Mouse (Mus musculus) liver, embryonic 14.5 days (tissue): ENCODE data around the gene Ptgs2. TPM values are rescaled to one million over a fixed set of nuclear protein-coding genes. Genes with fewer than 3 reads are reported as not detected.

Experiments used
- ATAC-seq: fragments of 200-750 bp; cut with Nextera tagmentation; 2 replicates; pipeline ENCODE4 v1.8.0; 2017; ENCODE audit warnings: moderate number of reproducible peaks, mild to moderate bottlenecking, moderate library complexity; ENCODE audit not compliant: insufficient read depth
- DNase-seq, 3 experiments: peaks; one replicate each; pipeline ENCODE4 v3.0.0-alpha.2; 2012 to 2013; ENCODE audit warnings: low read depth in 3 of 3, low spot score in 3 of 3
- H3K27ac ChIP-seq: fragments of 300-500 bp; sonication (generic); 2 replicates; pipeline ENCODE4 v1.5.1; 2014; ENCODE audit warnings: moderate library complexity, mild to moderate bottlenecking, control low read depth, inconsistent platforms
- H3K27me3 ChIP-seq: fragments of 300-500 bp; sonication (generic); 2 replicates; pipeline ENCODE4 v1.6.1; 2014; ENCODE audit warnings: mild to moderate bottlenecking, low read length, moderate library complexity; ENCODE audit not compliant: control insufficient read depth, insufficient read depth
- H3K36me3 ChIP-seq: fragments of 300-500 bp; sonication (generic); replicated peaks from 2 replicates; pipeline ENCODE4 v1.6.1; 2014; ENCODE audit warnings: low read depth; ENCODE audit not compliant: control insufficient read depth, insufficient read depth
- H3K4me1 ChIP-seq, 2 experiments: fragments of 200-500 bp in 1 of 2; fragments of 300-500 bp in 1 of 2; sonication (generic) in 1 of 2; replicated peaks; 2 replicates each; pipeline ENCODE4 v1.6.1; 2012 to 2014; ENCODE audit warnings: antibody characterized with exemption in 1 of 2, inconsistent platforms in 1 of 2, low read length in 1 of 2; ENCODE audit not compliant: control insufficient read depth in 2 of 2, insufficient read depth in 2 of 2
- H3K4me2 ChIP-seq: fragments of 300-500 bp; sonication (generic); 2 replicates; pipeline ENCODE4 v1.6.1; 2014; ENCODE audit warnings: low read depth, mild to moderate bottlenecking, control low read depth, moderate library complexity
- H3K4me3 ChIP-seq, 2 experiments: fragments of 200-500 bp in 1 of 2; fragments of 300-500 bp in 1 of 2; sonication (generic) in 1 of 2; 2 replicates each; pipeline ENCODE4 v1.5.1; 2012 to 2014; ENCODE audit warnings: low read depth in 2 of 2, low read length in 2 of 2, mild to moderate bottlenecking in 2 of 2, control low read depth in 1 of 2, inconsistent platforms in 1 of 2, moderate library complexity in 1 of 2; ENCODE audit not compliant: insufficient read depth in 1 of 2
- H3K9ac ChIP-seq: fragments of 300-500 bp; sonication (generic); replicated peaks from 2 replicates; pipeline ENCODE4 v1.6.1; 2014; ENCODE audit warnings: mild to moderate bottlenecking, control low read depth, moderate library complexity
- H3K9me3 ChIP-seq: fragments of 300-500 bp; sonication (generic); 2 replicates; pipeline ENCODE4 v1.6.1; 2016; ENCODE audit warnings: low read length, mixed read lengths; ENCODE audit not compliant: control insufficient read depth
- CTCF ChIP-seq: IDR thresholded peaks from 2 replicates; pipeline ENCODE4 v1.5.1; 2016; ENCODE audit warnings: antibody characterized with exemption, low read depth, control low read depth
- EP300 ChIP-seq: IDR thresholded peaks from 2 replicates; pipeline ENCODE4 v1.6.1; 2016; ENCODE audit warnings: antibody characterized with exemption, low read depth
- WGBS: fragments of 180-500 bp; shearing (Covaris S2); extraction: QIAGEN DNeasy Blood & Tissue Kit; methylation state at CpG from one replicate; pipeline ENCODE4 v1.1.7; 2014; ENCODE audit not compliant: insufficient replicate concordance; 5-methylcytosine and 5-hydroxymethylcytosine counted together
- polyA plus RNA-seq, 2 experiments: library from polyadenylated mRNA; depleted of rRNA in 1 of 2; stranded (reverse) in 1 of 2; unstranded in 1 of 2; fragments of >200 nt; fragmentation: Nextera tagmentation in 1 of 2; extraction: Ambion mirVana in 1 of 2; gene quantifications; 2 replicates each; pipeline versions ENCODE4 v1.2.1 to v1.2.3; 2012 to 2014

The Ptgs2 gene
- polyA plus RNA-seq, 2 experiments = 0.02 to 0.04 TPM

- Histone ChIP-seq H3K36me3 (no peaks in the 10 kb centered on the region), H3K27me3 (no peaks in the 10 kb centered on the region), H3K4me2 (no peak overlapping the region), H3K4me3 (no peak overlapping the region), H3K4me1 (no peaks in the 10 kb centered on the region), H3K9ac (no peak overlapping the region), H3K9me3 (no peaks in the 10 kb centered on the region), H3K27ac (no peak overlapping the region)
- TF ChIP-seq CTCF (no peak), EP300 (no peak)
- WGBS = 66% methylated on average over 6 of the region's 6 CpGs
- DNase-seq (no peak), ATAC-seq (no peak)
These were observed 4.4 kb downstream of the Ptgs2 start for GRCm38 (mm10) chr1:150104228-150104720.

- no peaks in the 10 kb centered on the region for H3K4me1 ChIP-seq
- no peaks in the 10 kb centered on the region for H3K9me3 ChIP-seq
- TF ChIP-seq EP300 (no peak), CTCF (no peak)
- H3K4me3 ChIP-seq = no peak overlapping the region
- H3K27me3 ChIP-seq = no peaks in the 10 kb centered on the region
- H3K9ac ChIP-seq = no peak overlapping the region
- 73% methylated on average over 7 of the region's 7 CpGs for WGBS
- H3K27ac ChIP-seq = no peak overlapping the region
- H3K36me3 ChIP-seq = no peaks in the 10 kb centered on the region
- ATAC-seq = no peak
- no peak overlapping the region for H3K4me2 ChIP-seq
- no peak for DNase-seq
These were observed 6.9 kb downstream of the Ptgs2 start for GRCm38 (mm10) chr1:150106736-150107135.

GRCm38 (mm10) chr1:150109591-150109990 is 9.8 kb downstream of the Ptgs2 start:
- WGBS = 45% methylated on average over 2 of the region's 2 CpGs
- no peak for ATAC-seq

GRCm38 (mm10) chr1:150115352-150115751 is 15.5 kb downstream of the Ptgs2 start:
- 59% methylated on average over 7 of the region's 7 CpGs for WGBS
- DNase-seq = no peak

More at GRCm38 (mm10) chr1:150109591-150109990, 9.8 kb downstream of the Ptgs2 start:
- H3K9me3 ChIP-seq = no peaks in the 10 kb centered on the region
- TF ChIP-seq EP300 (no peak), CTCF (no peak)
- no peak overlapping the region for H3K27ac ChIP-seq
- no peak for DNase-seq
- no peaks in the 10 kb centered on the region for H3K4me1 ChIP-seq
- no peaks in the 10 kb centered on the region for H3K36me3 ChIP-seq
- no peaks in the 10 kb centered on the region for H3K27me3 ChIP-seq
- no peak overlapping the region for H3K4me2 ChIP-seq
- H3K4me3 ChIP-seq = no peak overlapping the region
- H3K9ac ChIP-seq = no peak overlapping the region

GRCm38 (mm10) chr1:150118352-150118751 is 18.5 kb downstream of the Ptgs2 start:
- Histone ChIP-seq H3K27ac (no peak overlapping the region), H3K4me2 (no peak overlapping the region), H3K9me3 (no peaks in the 10 kb centered on the region), H3K36me3 (no peaks in the 10 kb centered on the region), H3K4me3 (no peak overlapping the region), H3K27me3 (no peaks in the 10 kb centered on the region), H3K4me1 (no peaks in the 10 kb centered on the region), H3K9ac (no peak overlapping the region)
- DNase-seq = no peak
- TF ChIP-seq EP300 = no peak
- TF ChIP-seq CTCF = no peak
- no peak for ATAC-seq
- WGBS = 56% methylated on average over 5 of the region's 5 CpGs

More at GRCm38 (mm10) chr1:150115352-150115751, 15.5 kb downstream of the Ptgs2 start:
- H3K36me3 ChIP-seq = no peaks in the 10 kb centered on the region
- no peaks in the 10 kb centered on the region for H3K4me1 ChIP-seq
- no peak overlapping the region for H3K27ac ChIP-seq
- no peaks in the 10 kb centered on the region for H3K9me3 ChIP-seq
- no peak for ATAC-seq
- H3K4me3 ChIP-seq = no peak overlapping the region
- no peak overlapping the region for H3K9ac ChIP-seq
- H3K4me2 ChIP-seq = no peak overlapping the region
- no peak for TF ChIP-seq EP300
- no peak for TF ChIP-seq CTCF
- H3K27me3 ChIP-seq = no peaks in the 10 kb centered on the region
